Mouse (Mus musculus) midbrain, embryonic 10.5 days (tissue): Measurements from ENCODE around the gene Gm10518. TPM values are rescaled to one million over a fixed set of nuclear protein-coding genes. Genes with fewer than 3 reads are reported as not detected.
"Not testable (repeated sequence)": the region's sequence is repeated elsewhere in the genome, so short reads cannot be mapped to it uniquely, and the experiment has no call there.

Experiments used
- DNase-seq: peaks from one replicate; pipeline ENCODE4 v3.0.0-alpha.2; 2017; ENCODE audit warnings: low spot score
- H3K27ac ChIP-seq: fragments of 300-500 bp; sonication (generic); replicated peaks from 2 replicates; pipeline ENCODE4 v1.5.1; 2016; ENCODE audit warnings: mild to moderate bottlenecking
- H3K27me3 ChIP-seq: fragments of 300-500 bp; sonication (generic); 2 replicates; pipeline ENCODE4 v1.6.1; 2016; ENCODE audit warnings: low read depth, mild to moderate bottlenecking; ENCODE audit not compliant: poor library complexity, severe bottlenecking
- H3K36me3 ChIP-seq: fragments of 300-500 bp; sonication (generic); 2 replicates; pipeline ENCODE4 v1.6.1; 2016; ENCODE audit warnings: mild to moderate bottlenecking, moderate library complexity
- H3K4me1 ChIP-seq: fragments of 300-500 bp; sonication (generic); 2 replicates; pipeline ENCODE4 v1.6.1; 2016
- H3K4me3 ChIP-seq: fragments of 300-500 bp; sonication (generic); 2 replicates; pipeline ENCODE4 v1.5.1; 2016; ENCODE audit warnings: mild to moderate bottlenecking, moderate library complexity
- H3K9me3 ChIP-seq: fragments of 300-500 bp; sonication (generic); replicated peaks from 2 replicates; pipeline ENCODE4 v1.6.1; 2016; ENCODE audit warnings: mild to moderate bottlenecking
- WGBS: fragments of 180-500 bp; shearing (Covaris S2); methylation state at CpG from one replicate; pipeline ENCODE4 v1.1.7; 2016; 5-methylcytosine and 5-hydroxymethylcytosine counted together
- polyA plus RNA-seq: library from polyadenylated mRNA; unstranded; fragments of >200 nt; fragmentation: Nextera tagmentation; extraction: Ambion mirVana; gene quantifications from 2 replicates; pipeline ENCODE4 v1.2.1, GENCODE M21; 2016

Gm10518 gene
- polyA plus RNA-seq, 1 experiment from 2014 or later, result 0.10 TPM

DNA sequence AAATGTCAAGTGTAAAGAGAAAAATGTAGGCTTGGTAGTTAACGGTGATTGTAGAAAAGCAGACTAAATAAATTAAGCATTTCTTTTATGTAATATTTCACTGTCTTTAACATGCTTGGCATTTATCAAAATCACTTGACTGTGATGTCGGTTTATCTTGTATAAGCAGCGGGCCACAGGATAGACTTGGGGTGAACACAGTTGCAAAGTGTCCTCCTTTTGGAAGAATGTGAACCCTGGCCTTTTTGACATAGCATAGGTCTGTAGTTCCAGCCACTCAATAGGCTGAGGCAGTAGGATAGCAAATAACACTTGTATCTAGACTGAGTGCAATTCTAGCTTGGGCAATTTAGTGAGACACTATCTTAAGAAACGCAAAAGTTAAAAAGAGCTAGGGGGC lies 4.3 kb downstream of the Gm10518 start:
- no peak for DNase-seq
- Histone ChIP-seq H3K9me3 (no peaks in the 10 kb centered on the region), H3K36me3 (no peaks in the 10 kb centered on the region), H3K4me3 (no peak overlapping the region), H3K4me1 (peaks cover 8% of the 10 kb centered on the region), H3K27ac (no peak overlapping the region), H3K27me3 (no peaks in the 10 kb centered on the region)
- 93% methylated on average over 4 of the region's 4 CpGs for WGBS

DNA sequence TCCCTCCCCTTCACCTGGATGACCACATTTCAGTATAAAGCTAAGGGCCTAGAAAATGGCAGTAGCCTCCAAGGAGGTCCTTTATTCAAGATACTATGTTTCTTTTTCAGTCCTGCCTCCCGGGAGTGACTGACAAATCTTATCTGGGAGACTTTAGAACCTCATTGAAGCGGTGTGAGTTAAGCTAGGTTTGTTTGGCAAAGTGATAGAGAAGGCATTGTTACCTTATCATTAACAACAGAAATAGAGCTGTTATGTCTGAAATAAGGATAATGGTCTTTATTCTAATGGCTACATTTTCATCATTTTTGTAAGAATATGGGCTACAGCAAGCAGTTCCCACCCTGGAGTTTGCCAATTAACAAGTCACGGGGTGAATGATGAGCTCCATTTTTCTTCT lies 5.1 kb downstream of the Gm10518 start:
- 80% methylated on average over 3 of the region's 3 CpGs for WGBS
- Histone ChIP-seq H3K36me3 (no peaks in the 10 kb centered on the region), H3K4me3 (no peak overlapping the region), H3K9me3 (no peaks in the 10 kb centered on the region), H3K27me3 (no peaks in the 10 kb centered on the region), H3K27ac (no peak overlapping the region), H3K4me1 (peaks cover 5% of the 10 kb centered on the region; the same call in 1 of the 2 replicates)
- DNase-seq, result no peak

GRCm38 (mm10) chr1:179813385-179813784 lies 10.2 kb downstream of the Gm10518 start:
- no peak for DNase-seq
- Histone ChIP-seq H3K4me3 (no peak overlapping the region), H3K27ac (no peak overlapping the region), H3K27me3 (no peaks in the 10 kb centered on the region), H3K9me3 (no peaks in the 10 kb centered on the region), H3K36me3 (no peaks in the 10 kb centered on the region), H3K4me1 (no peaks in the 10 kb centered on the region)
- 70% methylated on average over 2 of the region's 2 CpGs for WGBS

DNA sequence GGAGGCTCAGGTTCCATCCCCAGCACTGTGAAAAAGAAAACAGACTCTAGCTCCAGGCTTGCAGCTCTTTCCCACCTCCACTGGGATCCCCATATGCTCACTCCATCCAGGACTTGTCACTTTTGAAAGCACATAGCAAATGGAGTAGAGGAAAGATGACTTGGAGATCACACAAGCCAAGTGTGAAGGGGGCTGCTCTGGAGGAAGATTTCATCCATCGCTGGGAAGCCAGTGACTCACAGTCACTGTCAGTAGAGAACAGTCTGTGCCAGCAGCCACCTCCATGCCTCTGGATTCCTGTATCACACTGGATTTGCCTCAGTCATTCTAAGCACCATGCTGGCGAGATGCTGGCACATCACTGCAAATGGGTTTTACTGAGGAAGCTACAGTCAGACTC lies 11.4 kb downstream of the Gm10518 start:
- Histone ChIP-seq H3K27ac (no peak overlapping the region), H3K9me3 (no peaks in the 10 kb centered on the region), H3K36me3 (no peaks in the 10 kb centered on the region), H3K27me3 (no peaks in the 10 kb centered on the region), H3K4me1 (no peaks in the 10 kb centered on the region), H3K4me3 (no peak overlapping the region)
- 93% methylated on average over 2 of the region's 2 CpGs for WGBS
- no peak for DNase-seq

- H3K27me3 ChIP-seq, H3K4me1 ChIP-seq, DNase-seq, H3K4me3 ChIP-seq, H3K9me3 ChIP-seq, H3K27ac ChIP-seq, H3K36me3 ChIP-seq: not testable (repeated sequence)
- 91% methylated on average over 11 of the region's 11 CpGs for WGBS
Measured at GRCm38 (mm10) chr1:179818490-179819278, 15.5 kb downstream of the Gm10518 start.

DNA sequence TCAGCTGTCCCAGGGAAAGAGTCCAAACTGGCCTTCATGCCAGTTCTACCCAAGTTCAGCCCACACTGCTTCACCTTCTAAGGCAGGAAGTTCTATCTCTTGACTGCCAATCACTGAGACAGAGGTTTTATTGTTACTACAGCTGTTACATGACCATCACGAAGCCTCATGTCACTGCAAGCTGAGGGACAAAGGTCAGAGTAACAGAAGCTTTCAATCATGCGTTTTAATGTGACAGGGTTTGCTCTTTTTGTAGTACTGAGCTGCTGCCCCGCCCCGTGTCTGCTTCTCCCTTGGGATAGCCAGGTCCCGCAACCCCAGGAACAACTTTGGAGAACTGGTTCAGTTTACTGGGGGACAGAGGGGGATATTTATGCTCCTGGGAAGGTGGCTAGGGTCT lies 21.4 kb downstream of the Gm10518 start:
- no peaks in the 10 kb centered on the region for H3K4me1 ChIP-seq
- H3K4me3 ChIP-seq, result no peak overlapping the region
- no peaks in the 10 kb centered on the region for H3K27me3 ChIP-seq
- H3K36me3 ChIP-seq, result no peaks in the 10 kb centered on the region
- DNase-seq, result no peak
- WGBS, result 74% methylated on average over 5 of the region's 5 CpGs
- H3K27ac ChIP-seq, result no peak overlapping the region
- H3K9me3 ChIP-seq, result no peaks in the 10 kb centered on the region

DNA sequence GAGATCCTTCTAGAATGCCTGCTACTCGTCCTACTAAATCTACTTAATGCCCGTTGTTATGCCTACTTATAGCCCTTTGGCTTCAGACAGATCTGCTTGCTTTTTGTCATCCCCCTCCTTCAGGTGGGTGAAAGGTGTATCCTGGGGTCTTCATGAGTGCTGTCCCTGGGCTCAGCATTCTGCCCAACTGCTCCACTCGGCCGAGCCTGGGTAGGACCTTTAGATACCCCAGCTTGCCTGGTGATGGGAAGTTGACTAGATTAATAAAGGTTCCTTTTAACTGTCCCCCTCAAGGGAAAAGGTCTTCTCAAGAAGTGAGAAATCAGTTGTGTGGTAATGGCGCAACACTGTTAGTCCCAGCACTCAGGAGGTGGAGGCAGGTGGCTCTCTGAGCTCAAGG lies 24.9 kb downstream of the Gm10518 start:
- no peaks in the 10 kb centered on the region for H3K9me3 ChIP-seq
- DNase-seq, result no peak
- H3K36me3 ChIP-seq, result no peaks in the 10 kb centered on the region
- no peak overlapping the region for H3K4me3 ChIP-seq
- no peaks in the 10 kb centered on the region for H3K27me3 ChIP-seq
- no peak overlapping the region for H3K27ac ChIP-seq
- 90% methylated on average over 5 of the region's 5 CpGs for WGBS
- no peaks in the 10 kb centered on the region for H3K4me1 ChIP-seq

DNA sequence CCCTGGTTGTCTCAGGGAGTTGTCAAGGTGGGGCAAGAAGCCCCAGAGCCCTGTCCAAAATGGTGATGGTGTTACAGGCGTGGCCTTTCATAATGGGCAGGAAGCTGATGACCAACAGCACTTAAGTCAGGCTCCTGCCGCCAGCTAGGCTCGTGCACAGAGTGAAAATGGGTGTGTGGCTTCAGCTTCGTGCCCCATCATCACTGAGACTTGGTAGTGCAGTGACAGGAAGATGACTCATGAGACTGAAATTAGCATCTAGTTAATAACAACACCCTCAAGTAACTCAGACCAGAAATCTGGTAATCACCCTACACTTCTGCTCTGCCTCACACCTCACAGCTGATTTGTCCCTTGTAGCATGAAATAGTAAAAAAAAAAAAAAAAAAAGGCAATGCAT lies 25.7 kb downstream of the Gm10518 start:
- Histone ChIP-seq H3K27me3 (no peaks in the 10 kb centered on the region), H3K9me3 (no peaks in the 10 kb centered on the region), H3K4me3 (no peak overlapping the region), H3K27ac (no peak overlapping the region), H3K4me1 (no peaks in the 10 kb centered on the region), H3K36me3 (no peaks in the 10 kb centered on the region)
- no peak for DNase-seq
- 88% methylated on average over 4 of the region's 4 CpGs for WGBS

DNA sequence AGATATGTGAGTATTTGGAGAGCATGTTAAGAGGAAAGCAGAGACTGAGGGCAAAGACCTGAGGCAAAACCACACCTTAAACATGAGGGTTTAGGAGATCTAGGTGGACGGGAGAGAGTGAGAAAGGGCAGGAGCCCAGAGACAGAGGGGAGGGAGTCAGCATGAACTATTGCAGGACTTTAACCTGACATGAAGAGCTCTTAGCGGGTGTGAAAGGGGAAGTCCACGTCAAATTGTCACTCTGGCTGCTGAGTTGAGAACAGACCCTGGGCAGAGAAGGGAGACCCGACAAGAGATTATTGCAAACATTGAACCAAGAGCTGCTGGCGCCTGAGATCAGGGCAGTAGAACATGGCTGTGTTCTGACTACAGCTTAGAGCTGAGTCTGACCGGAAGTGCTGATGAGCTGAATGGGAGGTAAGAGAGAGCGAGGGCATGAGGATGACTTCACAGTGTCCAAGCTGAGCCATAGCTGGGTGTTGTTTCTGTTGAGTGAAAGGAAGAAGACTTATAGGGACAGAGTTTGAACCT lies 29.6 kb downstream of the Gm10518 start:
- no peak for DNase-seq
- 84% methylated on average over 7 of the region's 7 CpGs for WGBS
- Histone ChIP-seq H3K27me3 (no peaks in the 10 kb centered on the region), H3K27ac (no peak overlapping the region), H3K4me3 (no peak overlapping the region), H3K4me1 (no peaks in the 10 kb centered on the region), H3K9me3 (peaks cover 12% of the 10 kb centered on the region; the same call in 1 of the 2 replicates), H3K36me3 (no peaks in the 10 kb centered on the region)

- Histone ChIP-seq H3K36me3 (no peaks in the 10 kb centered on the region), H3K9me3 (peaks cover 12% of the 10 kb centered on the region; the same call in 1 of the 2 replicates), H3K4me1 (no peaks in the 10 kb centered on the region), H3K4me3 (no peak overlapping the region), H3K27ac (no peak overlapping the region), H3K27me3 (no peaks in the 10 kb centered on the region)
- 96% methylated on average over 1 of the region's 1 CpGs for WGBS
- DNase-seq, result no peak
Measured at GRCm38 (mm10) chr1:179833596-179833995, 30.4 kb downstream of the Gm10518 start.

GRCm38 (mm10) chr1:179835753-179836425 lies 32.7 kb downstream of the Gm10518 start:
- Histone ChIP-seq H3K9me3 (peaks cover 12% of the 10 kb centered on the region; the same call in 1 of the 2 replicates), H3K4me1 (no peaks in the 10 kb centered on the region), H3K36me3 (no peaks in the 10 kb centered on the region), H3K27me3 (no peaks in the 10 kb centered on the region), H3K4me3 (no peak overlapping the region), H3K27ac (no peak overlapping the region)
- no peak for DNase-seq
- 86% methylated on average over 1 of the region's 1 CpGs for WGBS

- 90% methylated on average over 7 of the region's 7 CpGs for whole genome bisulfite sequencing
- no peak overlapping the region for H3K27ac ChIP-seq
- no peaks in the 10 kb centered on the region for H3K36me3 ChIP-seq
- H3K4me3 ChIP-seq, result no peak overlapping the region
- H3K27me3 ChIP-seq, result no peaks in the 10 kb centered on the region
- no peaks in the 10 kb centered on the region for H3K4me1 ChIP-seq
- DNase-seq, result no peak
- peaks cover 12% of the 10 kb centered on the region; the same call in 1 of the 2 replicates for H3K9me3 ChIP-seq
Measured at GRCm38 (mm10) chr1:179836426-179837404, 33.5 kb downstream of the Gm10518 start.
